Mouse (Mus musculus): ENCODE results near the gene Csf3. TPM values are rescaled to one million over a fixed set of nuclear protein-coding genes. Genes with fewer than 3 reads are reported as not detected.

The Csf3 gene
- total and polyA plus RNA-seq, 3 experiments = not detected

DNA sequence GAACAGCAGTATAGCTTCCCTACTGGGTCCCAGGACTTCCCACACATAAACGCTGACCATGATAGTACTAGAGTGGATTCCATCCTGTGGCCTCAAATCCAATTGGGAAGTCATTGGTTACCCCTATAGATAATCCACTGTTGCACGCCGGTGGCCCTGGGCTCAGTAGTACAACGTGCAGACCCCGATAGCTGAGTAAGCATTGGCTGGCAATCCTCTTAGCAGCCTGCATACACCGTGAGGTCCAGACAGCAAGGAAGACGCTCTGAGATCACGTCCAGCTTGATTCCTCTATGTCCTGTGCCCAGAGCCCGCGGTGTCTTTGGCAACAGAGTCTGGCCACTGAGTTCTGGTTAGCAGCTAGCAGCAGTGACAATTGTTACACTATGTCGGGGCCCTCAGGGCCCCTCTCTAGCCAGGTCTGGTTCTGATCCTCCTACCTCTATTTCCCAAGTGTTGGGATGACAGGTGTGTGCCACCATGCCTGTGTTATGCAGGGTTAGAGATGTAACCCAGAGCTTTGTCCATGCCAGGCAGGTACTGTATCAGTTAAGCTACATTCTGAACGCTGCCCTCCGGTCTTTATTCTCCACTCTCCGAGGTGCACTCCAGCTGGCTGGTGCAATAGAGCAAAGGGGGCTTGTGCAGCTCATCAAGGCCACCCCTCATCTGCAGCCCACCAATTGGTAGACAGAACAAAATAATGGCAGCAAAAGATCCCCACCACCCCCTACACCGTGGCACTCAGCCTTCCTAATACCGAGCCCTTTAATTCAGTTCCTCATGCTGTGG, 2.0 kb upstream of the Csf3 start:
- no peak for TF ChIP-seq CTCF (IDR thresholded peaks at IDR 0.05)
- TF ChIP-seq EP300 (IDR thresholded peaks at IDR 0.05; ENCODE audit: insufficient read depth, low read depth, low read length) = no peak
- no peak for TF ChIP-seq POLR2A (IDR thresholded peaks at IDR 0.05; ENCODE audit: insufficient read depth, low read depth, low read length)
- H3K9ac ChIP-seq (ENCODE audit: low read depth, low read length) = no peak overlapping the region
- DNase-seq = peak in 1 of 2 experiments; percentile 13
- intact Hi-C loops (cut with DNase I) = no loop called here
- H3K36me3 ChIP-seq (ENCODE audit: control insufficient read depth, insufficient read depth, low read length) = no peaks in the 10 kb centered on the region
- H3K4me3 ChIP-seq = no peak overlapping the region
- no peaks in the 10 kb centered on the region for H3K27me3 ChIP-seq (ENCODE audit: control insufficient read depth, insufficient read depth, low read length)
- 80% methylated on average over 16 of the region's 16 CpGs for WGBS
- peaks cover 4% of the 10 kb centered on the region for H3K4me1 ChIP-seq (ENCODE audit: control insufficient read depth, insufficient read depth, low read length)
- no peaks in the 10 kb centered on the region for H3K79me2 ChIP-seq (replicated peaks; ENCODE audit: control insufficient read depth, insufficient read depth, low read length)
- H3K27ac ChIP-seq = no peak overlapping the region

DNA sequence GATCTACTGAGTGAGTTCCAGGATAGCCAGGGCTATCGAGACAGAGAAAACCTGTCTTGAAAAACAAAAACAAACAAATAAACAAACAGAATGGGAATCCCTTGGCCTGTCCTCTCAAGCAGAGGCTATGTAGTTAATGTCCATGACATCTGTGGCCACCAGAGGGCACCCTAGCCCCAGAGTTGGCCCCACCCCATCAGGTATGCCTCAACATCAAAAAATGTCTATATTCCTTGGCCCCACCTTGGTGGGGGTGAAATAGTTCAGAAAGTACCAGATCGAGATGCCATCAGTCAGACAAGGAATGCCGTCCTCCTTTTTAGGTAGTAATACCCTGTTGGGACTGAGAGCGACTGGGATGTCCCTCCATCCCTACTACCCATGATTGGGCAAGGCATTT, 1.2 kb upstream of the Csf3 start:
- peak; percentile 76 to 88 for DNase-seq
- H3K4me1 ChIP-seq (ENCODE audit: control insufficient read depth, insufficient read depth, low read length) = peaks cover 4% of the 10 kb centered on the region
- no peaks in the 10 kb centered on the region for H3K36me3 ChIP-seq (ENCODE audit: control insufficient read depth, insufficient read depth, low read length)
- no peaks in the 10 kb centered on the region for H3K27me3 ChIP-seq (ENCODE audit: control insufficient read depth, insufficient read depth, low read length)
- peak; percentile 93 for TF ChIP-seq CTCF (IDR thresholded peaks at IDR 0.05)
- peak; percentile 81; the same call in 1 of the 2 replicates for TF ChIP-seq EP300 (IDR thresholded peaks at IDR 0.05; ENCODE audit: insufficient read depth, low read depth, low read length)
- TF ChIP-seq POLR2A (IDR thresholded peaks at IDR 0.05; ENCODE audit: insufficient read depth, low read depth, low read length) = no peak
- intact Hi-C loops (cut with DNase I) = loop anchor here (1.0 to 5.0 kb wide), 5 partner anchors 9 to 207 kb away; partner anchors contain the start of gene Cdc6
- H3K4me3 ChIP-seq = no peak overlapping the region
- H3K9ac ChIP-seq (ENCODE audit: low read depth, low read length) = no peak overlapping the region
- no peak overlapping the region for H3K27ac ChIP-seq
- H3K79me2 ChIP-seq (replicated peaks; ENCODE audit: control insufficient read depth, insufficient read depth, low read length) = no peaks in the 10 kb centered on the region
- 28% methylated on average over 4 of the region's 4 CpGs for WGBS

DNA sequence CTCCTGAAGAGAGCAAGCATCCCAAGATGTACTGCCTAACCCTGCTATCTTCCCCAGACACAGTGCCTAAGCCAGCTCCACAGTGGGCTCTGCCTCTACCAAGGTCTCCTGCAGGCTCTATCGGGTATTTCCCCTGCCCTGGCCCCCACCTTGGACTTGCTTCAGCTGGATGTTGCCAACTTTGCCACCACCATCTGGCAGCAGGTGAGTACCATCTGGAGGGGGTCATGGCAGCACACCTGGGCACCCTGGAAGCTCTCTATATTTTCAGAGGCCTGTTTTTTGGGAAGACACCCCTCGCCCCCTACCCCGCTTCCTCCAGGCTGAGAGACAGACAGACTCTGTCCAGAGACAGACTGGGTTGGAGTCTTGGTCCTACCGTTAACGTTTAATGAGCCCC, 1.3 kb downstream of the Csf3 start:
- H3K4me3 ChIP-seq = no peak overlapping the region
- DNase-seq = peak in 1 of 2 experiments; percentile 17
- H3K27ac ChIP-seq = no peak overlapping the region
- no peak overlapping the region for H3K9ac ChIP-seq (ENCODE audit: low read depth, low read length)
- H3K36me3 ChIP-seq (ENCODE audit: control insufficient read depth, insufficient read depth, low read length) = no peaks in the 10 kb centered on the region
- H3K27me3 ChIP-seq (ENCODE audit: control insufficient read depth, insufficient read depth, low read length) = no peaks in the 10 kb centered on the region
- 70% methylated on average over 5 of the region's 5 CpGs for WGBS
- TF ChIP-seq EP300 (IDR thresholded peaks at IDR 0.05; ENCODE audit: insufficient read depth, low read depth, low read length) = no peak
- no peak for TF ChIP-seq POLR2A (IDR thresholded peaks at IDR 0.05; ENCODE audit: insufficient read depth, low read depth, low read length)
- no peaks in the 10 kb centered on the region for H3K79me2 ChIP-seq (replicated peaks; ENCODE audit: control insufficient read depth, insufficient read depth, low read length)
- peaks cover 4% of the 10 kb centered on the region; the same call in 1 of the 2 replicates for H3K4me1 ChIP-seq (ENCODE audit: control insufficient read depth, insufficient read depth, low read length)
- intact Hi-C loops (cut with DNase I) = loop anchor here (5.0 kb wide), 2 partner anchors 35 to 205 kb away; partner anchors contain the start of gene Cdc6

DNA sequence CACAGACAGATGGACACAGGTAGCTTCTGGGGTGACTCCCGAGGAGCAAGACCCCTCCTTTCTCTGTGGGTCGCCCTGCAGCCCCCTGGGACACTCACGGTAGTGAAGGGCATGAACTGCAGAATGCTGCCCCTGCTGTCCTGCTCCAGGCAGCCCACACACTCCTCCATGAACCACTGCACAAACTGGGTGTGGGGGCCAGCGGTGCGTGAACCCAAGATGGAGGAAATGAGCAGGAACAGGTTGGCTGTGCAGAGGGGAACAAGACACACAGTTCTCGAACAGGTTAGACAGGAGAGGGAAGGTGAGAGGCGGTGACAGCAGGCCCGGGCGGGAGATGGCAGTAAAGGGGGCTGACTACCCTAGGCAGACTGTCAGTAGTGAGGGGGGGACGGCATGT, 4.0 kb downstream of the Csf3 start:
- intact Hi-C loops (cut with DNase I) = no loop called here
- WGBS = 88% methylated on average over 10 of the region's 10 CpGs

DNA sequence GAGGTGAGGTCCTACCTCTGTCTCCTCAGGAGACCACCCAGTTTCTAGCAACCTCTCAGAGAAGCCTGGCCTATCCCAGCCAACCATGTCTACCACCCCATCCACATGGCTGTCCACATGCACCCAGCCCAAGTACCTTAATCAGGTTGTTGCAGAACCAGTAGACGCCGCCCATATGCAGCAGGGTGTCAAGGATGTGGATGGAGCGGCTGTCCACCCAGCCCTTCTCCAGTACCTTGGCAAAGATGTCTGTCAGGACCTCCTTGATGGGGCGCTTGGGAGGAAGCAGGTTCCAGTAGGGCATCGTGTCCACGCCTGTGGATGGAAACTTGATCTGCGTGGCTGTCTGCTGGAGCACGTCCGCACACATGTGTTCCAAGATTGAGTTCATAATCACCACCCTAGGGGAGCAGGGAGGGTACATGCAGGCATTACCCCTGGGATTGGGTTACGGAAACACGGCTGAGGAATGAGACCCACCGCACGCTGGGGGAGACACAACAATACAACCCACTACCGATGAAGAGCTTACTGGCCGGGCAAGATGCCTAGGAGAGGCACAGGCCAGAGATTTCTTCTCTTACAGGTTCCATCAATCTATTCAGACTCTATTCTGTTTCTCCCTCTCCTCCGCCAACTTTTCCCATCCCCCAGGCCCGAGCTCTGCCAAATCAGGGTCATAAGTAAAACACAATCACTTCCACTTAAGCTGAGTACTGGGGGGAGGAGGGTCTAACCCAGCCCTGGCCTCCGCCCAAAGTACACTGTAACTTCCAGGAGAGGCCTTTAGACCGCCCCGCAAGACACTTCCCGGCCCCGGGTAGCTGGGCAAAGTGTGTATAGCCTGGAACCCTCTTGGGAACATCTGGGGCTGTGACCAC, 6.6 kb downstream of the Csf3 start:
- DNase-seq = peak; percentile 53 to 65
- no peak overlapping the region for H3K4me3 ChIP-seq
- TF ChIP-seq EP300 (IDR thresholded peaks at IDR 0.05; ENCODE audit: insufficient read depth, low read depth, low read length) = no peak
- no peak overlapping the region for H3K9ac ChIP-seq (ENCODE audit: low read depth, low read length)
- H3K4me1 ChIP-seq (ENCODE audit: control insufficient read depth, insufficient read depth, low read length) = peaks cover 25% of the 10 kb centered on the region
- WGBS = 66% methylated on average over 22 of the region's 22 CpGs
- H3K79me2 ChIP-seq (replicated peaks; ENCODE audit: control insufficient read depth, insufficient read depth, low read length) = no peaks in the 10 kb centered on the region
- peak overlapping the region; percentile 57 for H3K27ac ChIP-seq
- H3K36me3 ChIP-seq (ENCODE audit: control insufficient read depth, insufficient read depth, low read length) = peaks cover 2% of the 10 kb centered on the region; the same call in 1 of the 2 replicates
- intact Hi-C loops (cut with DNase I) = no loop called here
- no peaks in the 10 kb centered on the region for H3K27me3 ChIP-seq (ENCODE audit: control insufficient read depth, insufficient read depth, low read length)

More for the DNA sequence above, 4.0 kb downstream of the Csf3 start:
- H3K79me2 ChIP-seq (replicated peaks; ENCODE audit: control insufficient read depth, insufficient read depth, low read length) = no peaks in the 10 kb centered on the region
- no peak overlapping the region for H3K9ac ChIP-seq (ENCODE audit: low read depth, low read length)
- H3K36me3 ChIP-seq (ENCODE audit: control insufficient read depth, insufficient read depth, low read length) = peaks cover 2% of the 10 kb centered on the region; the same call in 1 of the 2 replicates
- H3K4me3 ChIP-seq = no peak overlapping the region
- H3K27ac ChIP-seq = no peak overlapping the region
- DNase-seq = no peak
- TF ChIP-seq CTCF (IDR thresholded peaks at IDR 0.05) (no peak), POLR2A (IDR thresholded peaks at IDR 0.05; ENCODE audit: insufficient read depth, low read depth, low read length) (no peak), EP300 (IDR thresholded peaks at IDR 0.05; ENCODE audit: insufficient read depth, low read depth, low read length) (no peak)
- H3K4me1 ChIP-seq (ENCODE audit: control insufficient read depth, insufficient read depth, low read length) = peaks cover 21% of the 10 kb centered on the region
- H3K27me3 ChIP-seq (ENCODE audit: control insufficient read depth, insufficient read depth, low read length) = no peaks in the 10 kb centered on the region
